In genomic region chr17:32349851-32350381, GRCm38 (mm10) we compare ENCODE assay signal across 8 mouse cellular contexts. TPM values are rescaled to one million over a fixed set of nuclear protein-coding genes. Genes with fewer than 3 reads are reported as not detected.
DNase-seq lines count a peak whose midpoint lies in the region; ATAC-seq and TF ChIP-seq lines count a peak whose summit lies in the region.

No protein-coding gene starts in this region.

- no peaks in the 10 kb centered on the region for H3K9me3 ChIP-seq in kidney, embryonic 16.5 days (ENCODE audit: low read length)
- H3K9me3 ChIP-seq in forebrain, postnatal 0 days (ENCODE audit: low read length), result no peaks in the 10 kb centered on the region

- no peak for TF ChIP-seq POLR2A in bone marrow macrophage, adult 2 months (IDR thresholded peaks at IDR 0.05; ENCODE audit: borderline replicate concordance, low read depth, low read length)

- no peaks in the 10 kb centered on the region for H3K27me3 ChIP-seq in kidney, embryonic 16.5 days (ENCODE audit: insufficient read depth, low read length)
- no peaks in the 10 kb centered on the region for H3K27me3 ChIP-seq in forebrain, postnatal 0 days (ENCODE audit: insufficient read depth, low read length)

- no peak for TF ChIP-seq CTCF in bone marrow macrophage, adult 2 months (IDR thresholded peaks at IDR 0.05; ENCODE audit: low read depth, low read length)
- TF ChIP-seq CTCF in forebrain, postnatal 0 days (IDR thresholded peaks at IDR 0.05; ENCODE audit: low read depth), result no peak

- H3K4me2 ChIP-seq in kidney, embryonic 16.5 days (replicated peaks; ENCODE audit: low read depth, low read length), result peak overlapping the region; percentile 61
- H3K4me2 ChIP-seq in forebrain, postnatal 0 days (ENCODE audit: low read depth), result peak overlapping the region; percentile 83

- WGBS in kidney, embryonic 16.5 days, result 0% methylated on average over 24 of the region's 24 CpGs
- WGBS in forebrain, postnatal 0 days, result 1% methylated on average over 24 of the region's 24 CpGs

- H3K9ac ChIP-seq in kidney, embryonic 16.5 days (replicated peaks; ENCODE audit: low read length), result peak overlapping the region; percentile 90
- H3K9ac ChIP-seq in forebrain, postnatal 0 days, result peak overlapping the region; percentile 91

- peaks cover 16% of the 10 kb centered on the region for H3K4me1 ChIP-seq in kidney, embryonic 16.5 days (ENCODE audit: insufficient read depth, low read length)
- peaks cover 7% of the 10 kb centered on the region for H3K4me1 ChIP-seq in bone marrow macrophage, adult 2 months (ENCODE audit: control insufficient read depth, insufficient read depth, low read length)
- no peaks in the 10 kb centered on the region for H3K4me1 ChIP-seq in forebrain, postnatal 0 days (ENCODE audit: insufficient read depth)

- H3K27ac ChIP-seq in kidney, embryonic 16.5 days (ENCODE audit: low read length), result peak overlapping the region; percentile 80
- H3K27ac ChIP-seq in bone marrow macrophage, adult 2 months (ENCODE audit: insufficient read depth, low read depth, low read length), result 0 out of 2 replicates have a peak overlapping the region, but pooled peaks have one; percentile 23
- peak overlapping the region; percentile 88 for H3K27ac ChIP-seq in forebrain, postnatal 0 days (ENCODE audit: low read depth, low read length)

- H3K4me3 ChIP-seq in kidney, embryonic 16.5 days (ENCODE audit: low read length), result peak overlapping the region; percentile 87
- peak overlapping the region; percentile 77 for H3K4me3 ChIP-seq in bone marrow macrophage, adult 2 months (ENCODE audit: insufficient read depth, low read length)
- peak overlapping the region; percentile 91 for H3K4me3 ChIP-seq in forebrain, postnatal 0 days (ENCODE audit: low read depth, low read length)

- peaks cover 12% of the 10 kb centered on the region for H3K36me3 ChIP-seq in kidney, embryonic 16.5 days (ENCODE audit: insufficient read depth, low read length)
- peaks cover 8% of the 10 kb centered on the region for H3K36me3 ChIP-seq in forebrain, postnatal 0 days (ENCODE audit: insufficient read depth)

- no peak for ATAC-seq in kidney, embryonic 16.5 days (ENCODE audit: low FRiP score, low TSS enrichment)
- peak; percentile 11 for ATAC-seq in forebrain, postnatal 0 days
- ATAC-seq in granulocyte monocyte progenitor cell, adult 5-6 weeks (replicated peaks; ENCODE audit: poor library complexity, severe bottlenecking), result no peak

- DNase-seq in kidney, postnatal 10 days, result no peak
- no peak for DNase-seq in forebrain, postnatal 0 days
- DNase-seq in lung, postnatal 10 days, result peak; percentile 18
- no peak for DNase-seq in embryo, embryonic 11 days
- DNase-seq in embryo, embryonic 9.5 days (ENCODE audit: extremely low spot score), result no peak

RNA-seq across cellular contexts. Expression of gene Akap8l, which starts 0.5 kb away (rescaled TPM):
- polyA plus RNA-seq in kidney, embryonic 16.5 days (2015; fragmentation: Nextera tagmentation; extraction: Ambion mirVana), result 124 and 130 TPM in 2 replicates
- polyA plus RNA-seq in bone marrow macrophage, adult 2 months (2012; ENCODE audit: insufficient read depth, insufficient read length, missing spikeins), result 87.0 and 116 TPM in 2 replicates
- total RNA-seq in forebrain, postnatal 0 days (2014; rRNA removed), result 74.2 and 86.2 TPM in 2 replicates
- polyA plus RNA-seq in forebrain, postnatal 0 days (2015; fragmentation: Nextera tagmentation; extraction: Ambion mirVana), result 76.0 and 80.5 TPM in 2 replicates
- total RNA-seq in granulocyte monocyte progenitor cell, adult 5-6 weeks (2014; fragmentation: Nextera tagmentation), result 31.6 and 55.2 TPM in 2 replicates
- 58.8 and 65.8 TPM in 2 replicates for total RNA-seq in granulocyte monocyte progenitor cell, adult 5-6 weeks (2017)

RNA-seq across cellular contexts. Expression of gene Akap8, which starts 28.9 kb away (rescaled TPM):
- 112 and 126 TPM in 2 replicates for polyA plus RNA-seq in kidney, embryonic 16.5 days (2015; fragmentation: Nextera tagmentation; extraction: Ambion mirVana)
- polyA plus RNA-seq in bone marrow macrophage, adult 2 months (2012; ENCODE audit: insufficient read depth, insufficient read length, missing spikeins), result 77.4 and 90.0 TPM in 2 replicates
- total RNA-seq in forebrain, postnatal 0 days (2014; rRNA removed), result 75.0 and 114 TPM in 2 replicates
- polyA plus RNA-seq in forebrain, postnatal 0 days (2015; fragmentation: Nextera tagmentation; extraction: Ambion mirVana), result 44.8 and 64.3 TPM in 2 replicates
- 58.2 and 92.9 TPM in 2 replicates for total RNA-seq in granulocyte monocyte progenitor cell, adult 5-6 weeks (2014; fragmentation: Nextera tagmentation)
- 125 and 132 TPM in 2 replicates for total RNA-seq in granulocyte monocyte progenitor cell, adult 5-6 weeks (2017)

RNA-seq across cellular contexts. Expression of gene Wiz, which starts 39.3 kb away (rescaled TPM):
- polyA plus RNA-seq in kidney, embryonic 16.5 days (2015; fragmentation: Nextera tagmentation; extraction: Ambion mirVana), result 22.0 and 23.8 TPM in 2 replicates
- 19.3 and 24.2 TPM in 2 replicates for polyA plus RNA-seq in bone marrow macrophage, adult 2 months (2012; ENCODE audit: insufficient read depth, insufficient read length, missing spikeins)
- total RNA-seq in forebrain, postnatal 0 days (2014; rRNA removed), result 38.2 and 55.4 TPM in 2 replicates
- polyA plus RNA-seq in forebrain, postnatal 0 days (2015; fragmentation: Nextera tagmentation; extraction: Ambion mirVana), result 35.4 and 42.0 TPM in 2 replicates
- 33.7 and 36.7 TPM in 2 replicates for total RNA-seq in granulocyte monocyte progenitor cell, adult 5-6 weeks (2014; fragmentation: Nextera tagmentation)
- 4.7 and 5.5 TPM in 2 replicates for total RNA-seq in granulocyte monocyte progenitor cell, adult 5-6 weeks (2017)

RNA-seq across cellular contexts. Expression of gene Rasal3, which starts 53.5 kb away (rescaled TPM):
- polyA plus RNA-seq in kidney, embryonic 16.5 days (2015; fragmentation: Nextera tagmentation; extraction: Ambion mirVana), result 0.63 and 0.97 TPM in 2 replicates
- polyA plus RNA-seq in bone marrow macrophage, adult 2 months (2012; ENCODE audit: insufficient read depth, insufficient read length, missing spikeins), result 26.6 and 31.3 TPM in 2 replicates
- total RNA-seq in forebrain, postnatal 0 days (2014; rRNA removed), result 0.52 and 0.62 TPM in 2 replicates
- polyA plus RNA-seq in forebrain, postnatal 0 days (2015; fragmentation: Nextera tagmentation; extraction: Ambion mirVana), result 0.20 and 0.54 TPM in 2 replicates
- total RNA-seq in granulocyte monocyte progenitor cell, adult 5-6 weeks (2014; fragmentation: Nextera tagmentation), result 44.1 and 84.5 TPM in 2 replicates
- total RNA-seq in granulocyte monocyte progenitor cell, adult 5-6 weeks (2017), result 44.5 and 60.1 TPM in 2 replicates

Comparison
In these comparisons a context has a peak if more than half of its experiments do, and no peak if none do; other contexts are left out.
1. H3K27ac ChIP-seq: peak in every context shown above with its lines; median percentile 88 in forebrain, postnatal 0 days; 80 in kidney, embryonic 16.5 days; 23 in bone marrow macrophage, adult 2 months.